Mouse (Mus musculus): Measurements from ENCODE around the gene Marc1.

GRCm38 (mm10) chr1:184737876-184738479 is 73.1 kb downstream of the Marc1 start:
- TF ChIP-seq POLR2A (IDR thresholded peaks at IDR 0.05; ENCODE audit: control insufficient read depth, low read depth, low read length) = no peak
- TF ChIP-seq CTCF (IDR thresholded peaks at IDR 0.05; ENCODE audit: control insufficient read depth, insufficient read depth, insufficient replicate concordance, low read depth, low read length) = peak; percentile 63; the same call in 1 of the 2 replicates

All from testis, adult 2 months (tissue).